18 mouse cellular contexts compared by ENCODE assay signal in the genomic region with DNA sequence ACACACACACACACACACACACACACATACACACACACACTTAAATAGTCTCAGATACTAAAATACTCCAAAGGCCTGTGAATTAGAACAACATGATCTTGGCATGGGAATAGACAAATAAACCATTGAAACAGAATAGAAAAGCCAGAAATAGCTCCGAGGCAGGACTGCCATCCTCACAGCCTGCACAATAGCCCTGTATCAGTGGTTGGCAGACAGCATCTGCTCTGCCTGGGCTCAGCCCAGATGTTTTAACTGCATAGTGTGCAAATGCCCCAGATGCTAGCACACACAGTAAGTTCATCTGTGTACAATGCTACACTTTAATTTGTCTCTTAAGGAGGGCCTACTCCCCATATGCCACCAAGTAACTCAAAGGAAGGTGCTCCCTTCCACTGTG. TPM values are rescaled to one million over a fixed set of nuclear protein-coding genes. Genes with fewer than 3 reads are reported as not detected.
DNase-seq lines count a peak whose midpoint lies in the region; ATAC-seq and TF ChIP-seq lines count a peak whose summit lies in the region.
"Had no signal": no experiment of that assay in that cellular context is flagged by ENCODE, and none has a peak within 500 bp of the region (broad histone marks: within the 10 kb centered on the region; RNA-seq: fewer than 3 reads in every experiment).

No protein-coding gene starts in this region.

- H3K36me3 ChIP-seq in heart, embryonic 12.5 days, result no peaks in the 10 kb centered on the region
- no peaks in the 10 kb centered on the region for H3K36me3 ChIP-seq in heart, embryonic 13.5 days
- no peaks in the 10 kb centered on the region for H3K36me3 ChIP-seq in hindbrain, embryonic 12.5 days
- H3K36me3 ChIP-seq: embryonic facial prominence, embryonic 13.5 days; forebrain, embryonic 15.5 days; lung, embryonic 15.5 days; neural tube, embryonic 13.5 days had no signal

- no peaks in the 10 kb centered on the region for H3K27me3 ChIP-seq in heart, embryonic 12.5 days (replicated peaks)
- no peaks in the 10 kb centered on the region for H3K27me3 ChIP-seq in heart, embryonic 13.5 days (replicated peaks)
- H3K27me3 ChIP-seq in hindbrain, embryonic 12.5 days, result peaks cover 32% of the 10 kb centered on the region
- H3K27me3 ChIP-seq: lung, embryonic 15.5 days had no signal

- no peak overlapping the region for H3K9ac ChIP-seq in heart, embryonic 12.5 days
- H3K9ac ChIP-seq in heart, embryonic 13.5 days, result no peak overlapping the region
- H3K9ac ChIP-seq in hindbrain, embryonic 12.5 days, result no peak overlapping the region
- H3K9ac ChIP-seq: embryonic facial prominence, embryonic 13.5 days; forebrain, embryonic 15.5 days; liver, embryonic 14.5 days; lung, embryonic 15.5 days; neural tube, embryonic 13.5 days had no signal

- no peak for ATAC-seq in heart, embryonic 12.5 days (ENCODE audit: insufficient number of reproducible peaks, low FRiP score)
- ATAC-seq in heart, embryonic 13.5 days (ENCODE audit: extremely low read depth, insufficient number of reproducible peaks, low FRiP score, low TSS enrichment), result no peak
- ATAC-seq in hindbrain, embryonic 12.5 days (ENCODE audit: low FRiP score), result no peak
- ATAC-seq: forebrain, embryonic 15.5 days had no signal

- no peak overlapping the region for H3K4me3 ChIP-seq in heart, embryonic 12.5 days
- H3K4me3 ChIP-seq in layer of hippocampus, adult 2 months, result no peak overlapping the region
- no peak overlapping the region for H3K4me3 ChIP-seq in heart, embryonic 13.5 days
- no peak overlapping the region for H3K4me3 ChIP-seq in olfactory bulb, adult 2 months (ENCODE audit: insufficient read depth, low read depth, low read length)
- H3K4me3 ChIP-seq in hindbrain, embryonic 12.5 days, result no peak overlapping the region
- H3K4me3 ChIP-seq: embryonic facial prominence, embryonic 13.5 days; forebrain, embryonic 15.5 days; lung, embryonic 15.5 days; neural tube, embryonic 13.5 days had no signal

- DNase-seq in heart, adult 11 months, result peak; percentile 93
- DNase-seq in layer of hippocampus, adult 2 months (ENCODE audit: low spot score in 2 of 2), result no peak
- no peak for DNase-seq in layer of hippocampus, postnatal 25 days (ENCODE audit: extremely low spot score in 1 of 2, low spot score in 1 of 2)
- DNase-seq: cerebellum, postnatal 10 days; gastrocnemius, postnatal 36 days; kidney, adult 11 months; midbrain, embryonic 14.5 days; thymus, postnatal 25 days had no signal

- H3K4me1 ChIP-seq in heart, embryonic 12.5 days (replicated peaks), result peaks cover 28% of the 10 kb centered on the region
- H3K4me1 ChIP-seq in heart, embryonic 13.5 days, result peaks cover 36% of the 10 kb centered on the region
- H3K4me1 ChIP-seq in olfactory bulb, adult 2 months (ENCODE audit: control insufficient read depth, insufficient read depth, low read length), result peaks cover 8% of the 10 kb centered on the region
- H3K4me1 ChIP-seq in hindbrain, embryonic 12.5 days, result peaks cover 17% of the 10 kb centered on the region

- no peak overlapping the region; the same call in 1 of the 2 replicates for H3K27ac ChIP-seq in heart, embryonic 12.5 days (ENCODE audit: poor library complexity, severe bottlenecking)
- peak overlapping the region; percentile 12; the same call in 1 of the 2 replicates for H3K27ac ChIP-seq in layer of hippocampus, adult 2 months
- 0 out of 2 replicates have a peak overlapping the region, but pooled peaks have one; percentile 36 for H3K27ac ChIP-seq in heart, embryonic 13.5 days (replicated peaks)
- peak overlapping the region; percentile 5; the same call in 1 of the 2 replicates for H3K27ac ChIP-seq in olfactory bulb, adult 2 months (ENCODE audit: insufficient read depth, low read depth, low read length)
- H3K27ac ChIP-seq in hindbrain, embryonic 12.5 days, result no peak overlapping the region
- H3K27ac ChIP-seq: embryonic facial prominence, embryonic 13.5 days; forebrain, embryonic 15.5 days; kidney, postnatal 0 days; liver, embryonic 14.5 days; lung, embryonic 15.5 days; neural tube, embryonic 13.5 days had no signal

- WGBS in heart, embryonic 12.5 days, result 29% methylated on average over 1 of the region's 1 CpGs
- 33% methylated on average over 1 of the region's 1 CpGs for whole genome bisulfite sequencing in heart, embryonic 13.5 days
- WGBS in olfactory bulb, adult 2 months, result 11% methylated on average over 1 of the region's 1 CpGs
- WGBS in hindbrain, embryonic 12.5 days, result 81% methylated on average over 1 of the region's 1 CpGs

- no peak for TF ChIP-seq CTCF in layer of hippocampus, adult 2 months (conservative IDR thresholded peaks at IDR 0.05)
- TF ChIP-seq CTCF in olfactory bulb, adult 2 months (IDR thresholded peaks at IDR 0.05; ENCODE audit: insufficient read depth, low read depth, low read length), result no peak

- no peak overlapping the region for H3K4me2 ChIP-seq in heart, embryonic 12.5 days
- H3K4me2 ChIP-seq in heart, embryonic 13.5 days, result no peak overlapping the region
- H3K4me2 ChIP-seq in hindbrain, embryonic 12.5 days (replicated peaks), result no peak overlapping the region
- H3K4me2 ChIP-seq: embryonic facial prominence, embryonic 13.5 days; forebrain, embryonic 15.5 days; lung, embryonic 15.5 days; neural tube, embryonic 13.5 days had no signal

- TF ChIP-seq POLR2A in olfactory bulb, adult 2 months (IDR thresholded peaks at IDR 0.05; ENCODE audit: insufficient read depth, low read depth, low read length), result no peak

- peaks cover 8% of the 10 kb centered on the region; the same call in 1 of the 2 replicates for H3K9me3 ChIP-seq in heart, embryonic 12.5 days (replicated peaks)
- peaks cover 16% of the 10 kb centered on the region for H3K9me3 ChIP-seq in heart, embryonic 13.5 days
- no peaks in the 10 kb centered on the region; the same call in 1 of the 2 replicates for H3K9me3 ChIP-seq in hindbrain, embryonic 12.5 days (replicated peaks)
- H3K9me3 ChIP-seq: forebrain, embryonic 15.5 days; lung, embryonic 15.5 days; neural tube, embryonic 13.5 days had no signal

RNA-seq across cellular contexts. Expression of a gene that starts 22.0 kb away (rescaled TPM):
- polyA plus RNA-seq in heart, embryonic 12.5 days (2016; fragmentation: Nextera tagmentation; extraction: Ambion mirVana), result 46.6 and 47.2 TPM in 2 replicates
- total RNA-seq in layer of hippocampus, adult 2 months (2021), result 10 to 100 TPM; 36.7 to 40.6 TPM
- total RNA-seq in layer of hippocampus, postnatal 25 days (2021), result 10 to 100 TPM; 36.5 to 37.4 TPM
- polyA plus RNA-seq in heart, embryonic 13.5 days (2015; fragmentation: Nextera tagmentation; extraction: Ambion mirVana), result 35.4 and 44.6 TPM in 2 replicates
- not detected in 2 replicates for polyA plus RNA-seq in olfactory bulb, adult 2 months (2012; ENCODE audit: insufficient read depth, insufficient read length, low replicate concordance, missing spikeins)
- 61.4 and 64.3 TPM in 2 replicates for polyA plus RNA-seq in hindbrain, embryonic 12.5 days (2016; fragmentation: Nextera tagmentation; extraction: Ambion mirVana)

RNA-seq across cellular contexts. Expression of a gene that starts 27.8 kb away (rescaled TPM):
- polyA plus RNA-seq in heart, embryonic 12.5 days (2016; fragmentation: Nextera tagmentation; extraction: Ambion mirVana), result 7.3 and 7.5 TPM in 2 replicates
- total RNA-seq in layer of hippocampus, adult 2 months (2021), result 1 to 10 TPM; 4.7 to 4.8 TPM
- total RNA-seq in layer of hippocampus, postnatal 25 days (2021), result 1 to 10 TPM; 4.5 to 4.6 TPM
- 4.8 and 5.4 TPM in 2 replicates for polyA plus RNA-seq in heart, embryonic 13.5 days (2015; fragmentation: Nextera tagmentation; extraction: Ambion mirVana)
- polyA plus RNA-seq in olfactory bulb, adult 2 months (2012; ENCODE audit: insufficient read depth, insufficient read length, low replicate concordance, missing spikeins), result not detected in 2 replicates
- polyA plus RNA-seq in hindbrain, embryonic 12.5 days (2016; fragmentation: Nextera tagmentation; extraction: Ambion mirVana), result 1.4 and 2.0 TPM in 2 replicates

RNA-seq across cellular contexts. Expression of a gene that starts 37.2 kb away (rescaled TPM):
- polyA plus RNA-seq in heart, embryonic 12.5 days (2016; fragmentation: Nextera tagmentation; extraction: Ambion mirVana), result 42.9 and 43.1 TPM in 2 replicates
- 10 to 100 TPM; 11.1 to 12.7 TPM for total RNA-seq in layer of hippocampus, adult 2 months (2021)
- total RNA-seq in layer of hippocampus, postnatal 25 days (2021), result 10 to 100 TPM; 12.7 TPM
- polyA plus RNA-seq in heart, embryonic 13.5 days (2015; fragmentation: Nextera tagmentation; extraction: Ambion mirVana), result 35.1 and 36.0 TPM in 2 replicates
- not detected in 2 replicates for polyA plus RNA-seq in olfactory bulb, adult 2 months (2012; ENCODE audit: insufficient read depth, insufficient read length, low replicate concordance, missing spikeins)
- 52.0 and 52.5 TPM in 2 replicates for polyA plus RNA-seq in hindbrain, embryonic 12.5 days (2016; fragmentation: Nextera tagmentation; extraction: Ambion mirVana)

Comparison
In these comparisons a context has a peak if more than half of its experiments do, and no peak if none do; other contexts are left out.
1. H3K27ac ChIP-seq: peak in layer of hippocampus, adult 2 months (single experiment), heart, embryonic 13.5 days (single experiment) and olfactory bulb, adult 2 months (single experiment); none in heart, embryonic 12.5 days (single experiment) and hindbrain, embryonic 12.5 days (single experiment).
2. RNA of a gene that starts 22.0 kb away (polyA plus RNA-seq): 61.4 to 64.3 TPM in hindbrain, embryonic 12.5 days, 46.6 to 47.2 TPM in heart, embryonic 12.5 days and 35.4 to 44.6 TPM in heart, embryonic 13.5 days; not detected in olfactory bulb, adult 2 months; every median in the first group is over 10 times any median in the second.
3. RNA of a gene that starts 37.2 kb away (polyA plus RNA-seq): 52.0 to 52.5 TPM in hindbrain, embryonic 12.5 days, 42.9 to 43.1 TPM in heart, embryonic 12.5 days and 35.1 to 36.0 TPM in heart, embryonic 13.5 days; not detected in olfactory bulb, adult 2 months; every median in the first group is over 10 times any median in the second.